Mouse (Mus musculus) ES-E14 (cell line): ENCODE measurements at regions not wholly inside any gene's neighbourhood (a gene's known extent, or its start where the extent isn't known, plus 50 kb on each side); places are given as distances from the start of the nearest gene placed in this dataset.

ENCODE experiments used
- HCFC1 ChIP-seq: IDR thresholded peaks from 2 replicates; pipeline ENCODE4 v1.6.1; 2012; ENCODE audit warnings: low read length, inconsistent platforms, borderline replicate concordance; ENCODE audit not compliant: insufficient read depth
- ZNF384 ChIP-seq: IDR thresholded peaks from 2 replicates; pipeline ENCODE4 v1.6.1; 2012; ENCODE audit warnings: low read depth, low read length, inconsistent platforms

- TF ChIP-seq HCFC1 (no peak), ZNF384 (no peak)
Measured at GRCm38 (mm10) chr3:137155043-137155404, 185.8 kb upstream of the Emcn start.
